Mouse (Mus musculus) midbrain, embryonic 13.5 days (tissue): ENCODE results near the gene Cxcl16. TPM values are rescaled to one million over a fixed set of nuclear protein-coding genes. Genes with fewer than 3 reads are reported as not detected.
A peak's percentile ranks its signal among the peaks of the same experiment; 100 is the strongest.

ENCODE experiments used
- ATAC-seq: fragments of 200-750 bp; cut with Nextera tagmentation; 2 replicates; pipeline ENCODE4 v1.8.0; 2017; ENCODE audit warnings: mild to moderate bottlenecking, moderate TSS enrichment, moderate library complexity
- H3K27ac ChIP-seq: fragments of 300-500 bp; sonication (generic); 2 replicates; pipeline ENCODE4 v1.5.1; 2015; ENCODE audit warnings: inconsistent platforms, mild to moderate bottlenecking, moderate library complexity
- H3K27me3 ChIP-seq: fragments of 300-500 bp; sonication (generic); 2 replicates; pipeline ENCODE4 v1.6.1; 2015; ENCODE audit warnings: mild to moderate bottlenecking, inconsistent platforms
- H3K36me3 ChIP-seq: fragments of 300-500 bp; sonication (generic); 2 replicates; pipeline ENCODE4 v1.6.1; 2015; ENCODE audit warnings: mild to moderate bottlenecking, inconsistent platforms
- H3K4me1 ChIP-seq: fragments of 300-500 bp; sonication (generic); replicated peaks from 2 replicates; pipeline ENCODE4 v1.6.1; 2015; ENCODE audit warnings: inconsistent platforms
- H3K4me2 ChIP-seq: fragments of 300-500 bp; sonication (generic); replicated peaks from 2 replicates; pipeline ENCODE4 v1.6.1; 2015; ENCODE audit warnings: moderate library complexity, mild to moderate bottlenecking, inconsistent platforms
- H3K4me3 ChIP-seq: fragments of 300-500 bp; sonication (generic); replicated peaks from 2 replicates; pipeline ENCODE4 v1.5.1; 2015; ENCODE audit warnings: mild to moderate bottlenecking, inconsistent platforms
- H3K9ac ChIP-seq: fragments of 300-500 bp; sonication (generic); replicated peaks from 2 replicates; pipeline ENCODE4 v1.6.1; 2015; ENCODE audit warnings: mild to moderate bottlenecking, inconsistent platforms
- H3K9me3 ChIP-seq: fragments of 300-500 bp; sonication (generic); 2 replicates; pipeline ENCODE4 v1.6.1; 2016; ENCODE audit warnings: mild to moderate bottlenecking, inconsistent platforms
- WGBS: fragments of 180-500 bp; shearing (Covaris S2); methylation state at CpG from one replicate; pipeline ENCODE4 v1.1.7; 2015; 5-methylcytosine and 5-hydroxymethylcytosine counted together
- polyA plus RNA-seq: library from polyadenylated mRNA; unstranded; fragments of >200 nt; fragmentation: Nextera tagmentation; extraction: Ambion mirVana; gene quantifications from 2 replicates; pipeline ENCODE4 v1.2.1, GENCODE M21; 2015

The Cxcl16 gene
- 1.4 and 1.6 TPM in 2 replicates for polyA plus RNA-seq

- H3K4me3 ChIP-seq = peak within 1 kb of the TSS; percentile 42
- H3K9me3 ChIP-seq = no peaks in the 10 kb centered on the region
- peaks cover 52% of the 10 kb centered on the region for H3K27me3 ChIP-seq
- peak within 1 kb of the TSS; percentile 61 for H3K4me2 ChIP-seq
- H3K9ac ChIP-seq = peak within 1 kb of the TSS; percentile 63
- H3K4me1 ChIP-seq = peaks cover 11% of the 10 kb centered on the region
- H3K27ac ChIP-seq = no peak within 1 kb of the TSS
- peaks cover 6% of the 10 kb centered on the region; the same call in 1 of the 2 replicates for H3K36me3 ChIP-seq
- WGBS = 6% methylated on average over 30 of the region's 30 CpGs
- no peak for ATAC-seq
Measured at GRCm38 (mm10) chr11:70459601-70460101, at the start of gene Cxcl16. Gene Cxcl16, minus strand, starts transcription at chr11:70459984.

- ATAC-seq = no peak
- 76% methylated on average over 7 of the region's 7 CpGs for WGBS
- Histone ChIP-seq H3K9ac (no peak overlapping the region), H3K4me2 (no peak overlapping the region), H3K9me3 (no peaks in the 10 kb centered on the region), H3K27ac (no peak overlapping the region), H3K36me3 (no peaks in the 10 kb centered on the region), H3K4me3 (no peak overlapping the region), H3K27me3 (no peaks in the 10 kb centered on the region; the same call in 1 of the 2 replicates), H3K4me1 (peaks cover 4% of the 10 kb centered on the region)
Measured at GRCm38 (mm10) chr11:70506962-70507515, 47.3 kb upstream of the Cxcl16 start.

GRCm38 (mm10) chr11:70506385-70506784 lies 46.6 kb upstream of the Cxcl16 start:
- Histone ChIP-seq H3K4me1 (peaks cover 4% of the 10 kb centered on the region), H3K4me3 (no peak overlapping the region), H3K27me3 (no peaks in the 10 kb centered on the region; the same call in 1 of the 2 replicates), H3K9ac (no peak overlapping the region), H3K27ac (no peak overlapping the region), H3K36me3 (no peaks in the 10 kb centered on the region), H3K4me2 (no peak overlapping the region), H3K9me3 (no peaks in the 10 kb centered on the region)
- ATAC-seq = no peak
- 38% methylated on average over 4 of the region's 4 CpGs for WGBS

- Histone ChIP-seq H3K9me3 (no peaks in the 10 kb centered on the region), H3K36me3 (no peaks in the 10 kb centered on the region), H3K27ac (no peak within 1 kb of the TSS), H3K27me3 (no peaks in the 10 kb centered on the region; the same call in 1 of the 2 replicates), H3K4me1 (peaks cover 4% of the 10 kb centered on the region), H3K4me3 (no peak within 1 kb of the TSS), H3K9ac (no peak within 1 kb of the TSS), H3K4me2 (no peak within 1 kb of the TSS)
- ATAC-seq = no peak
- WGBS = 85% methylated on average over 9 of the region's 9 CpGs
Measured at GRCm38 (mm10) chr11:70504970-70505369, 45.2 kb upstream of the Cxcl16 start, which contains the start of gene Tm4sf5. Gene Tm4sf5, plus strand, starts transcription at chr11:70505244.

- no peak for ATAC-seq
- Histone ChIP-seq H3K4me3 (no peak overlapping the region), H3K27me3 (no peaks in the 10 kb centered on the region), H3K4me2 (no peak overlapping the region), H3K36me3 (no peaks in the 10 kb centered on the region), H3K27ac (no peak overlapping the region), H3K9me3 (no peaks in the 10 kb centered on the region), H3K4me1 (no peaks in the 10 kb centered on the region), H3K9ac (no peak overlapping the region)
- WGBS = 82% methylated on average over 3 of the region's 3 CpGs
Measured at GRCm38 (mm10) chr11:70502018-70502417, 42.2 kb upstream of the Cxcl16 start.

GRCm38 (mm10) chr11:70500476-70500812 lies 40.7 kb upstream of the Cxcl16 start:
- H3K9me3 ChIP-seq = no peaks in the 10 kb centered on the region
- H3K4me2 ChIP-seq = no peak overlapping the region
- no peak overlapping the region for H3K9ac ChIP-seq
- no peak overlapping the region for H3K4me3 ChIP-seq
- H3K27me3 ChIP-seq = no peaks in the 10 kb centered on the region
- H3K27ac ChIP-seq = no peak overlapping the region
- no peaks in the 10 kb centered on the region for H3K36me3 ChIP-seq
- no peaks in the 10 kb centered on the region for H3K4me1 ChIP-seq
- WGBS = 95% methylated on average over 1 of the region's 1 CpGs
- no peak for ATAC-seq

- Histone ChIP-seq H3K4me1 (no peaks in the 10 kb centered on the region), H3K4me3 (no peak overlapping the region), H3K27me3 (no peaks in the 10 kb centered on the region), H3K27ac (no peak overlapping the region), H3K4me2 (no peak overlapping the region), H3K36me3 (no peaks in the 10 kb centered on the region), H3K9ac (no peak overlapping the region), H3K9me3 (no peaks in the 10 kb centered on the region)
- ATAC-seq = no peak
- 66% methylated on average over 14 of the region's 14 CpGs for WGBS
Measured at GRCm38 (mm10) chr11:70499566-70500475, 40.0 kb upstream of the Cxcl16 start.

GRCm38 (mm10) chr11:70489684-70490083 lies 29.9 kb upstream of the Cxcl16 start:
- 89% methylated on average over 6 of the region's 6 CpGs for WGBS
- Histone ChIP-seq H3K27me3 (no peaks in the 10 kb centered on the region), H3K9ac (no peak overlapping the region), H3K4me3 (no peak overlapping the region), H3K4me1 (no peaks in the 10 kb centered on the region), H3K36me3 (no peaks in the 10 kb centered on the region), H3K27ac (no peak overlapping the region), H3K4me2 (no peak overlapping the region), H3K9me3 (peaks cover 4% of the 10 kb centered on the region; the same call in 1 of the 2 replicates)
- ATAC-seq = no peak

- Histone ChIP-seq H3K9ac (no peak overlapping the region), H3K4me1 (no peaks in the 10 kb centered on the region), H3K36me3 (no peaks in the 10 kb centered on the region), H3K4me3 (no peak overlapping the region), H3K27ac (no peak overlapping the region), H3K4me2 (no peak overlapping the region), H3K9me3 (peaks cover 4% of the 10 kb centered on the region; the same call in 1 of the 2 replicates), H3K27me3 (no peaks in the 10 kb centered on the region)
- 86% methylated on average over 3 of the region's 3 CpGs for WGBS
- no peak for ATAC-seq
Measured at GRCm38 (mm10) chr11:70489138-70489537, 29.4 kb upstream of the Cxcl16 start.

GRCm38 (mm10) chr11:70487816-70488215 lies 28.0 kb upstream of the Cxcl16 start:
- H3K36me3 ChIP-seq = no peaks in the 10 kb centered on the region
- no peak overlapping the region for H3K4me2 ChIP-seq
- no peaks in the 10 kb centered on the region for H3K27me3 ChIP-seq
- no peak for ATAC-seq
- H3K4me3 ChIP-seq = no peak overlapping the region
- H3K27ac ChIP-seq = no peak overlapping the region
- no peak overlapping the region for H3K9ac ChIP-seq
- 53% methylated on average over 4 of the region's 4 CpGs for WGBS
- H3K9me3 ChIP-seq = peaks cover 4% of the 10 kb centered on the region; the same call in 1 of the 2 replicates
- H3K4me1 ChIP-seq = no peaks in the 10 kb centered on the region

- no peak for ATAC-seq
- H3K4me1 ChIP-seq = no peaks in the 10 kb centered on the region
- 58% methylated on average over 2 of the region's 2 CpGs for WGBS
Measured at GRCm38 (mm10) chr11:70485498-70485897, 25.7 kb upstream of the Cxcl16 start.

GRCm38 (mm10) chr11:70474872-70475534 lies 15.2 kb upstream of the Cxcl16 start:
- 73% methylated on average over 12 of the region's 12 CpGs for WGBS
- ATAC-seq = no peak

More at GRCm38 (mm10) chr11:70485498-70485897, 25.7 kb upstream of the Cxcl16 start:
- H3K9me3 ChIP-seq = no peaks in the 10 kb centered on the region
- H3K4me3 ChIP-seq = no peak overlapping the region
- no peak overlapping the region for H3K9ac ChIP-seq
- no peaks in the 10 kb centered on the region for H3K36me3 ChIP-seq
- H3K27me3 ChIP-seq = no peaks in the 10 kb centered on the region
- H3K27ac ChIP-seq = no peak overlapping the region
- H3K4me2 ChIP-seq = no peak overlapping the region

More at GRCm38 (mm10) chr11:70474872-70475534, 15.2 kb upstream of the Cxcl16 start:
- H3K27ac ChIP-seq = no peak overlapping the region
- no peaks in the 10 kb centered on the region for H3K27me3 ChIP-seq
- no peaks in the 10 kb centered on the region for H3K4me1 ChIP-seq
- no peak overlapping the region for H3K9ac ChIP-seq
- no peaks in the 10 kb centered on the region for H3K36me3 ChIP-seq
- H3K9me3 ChIP-seq = no peaks in the 10 kb centered on the region
- H3K4me2 ChIP-seq = no peak overlapping the region
- H3K4me3 ChIP-seq = no peak overlapping the region
